Mouse (Mus musculus) thymus, adult 2 months (tissue): Measurements from ENCODE around the gene Itgb7. TPM values are rescaled to one million over a fixed set of nuclear protein-coding genes. Genes with fewer than 3 reads are reported as not detected.

Experiments used
- DNase-seq: peaks from one replicate; pipeline ENCODE4 v3.0.0; 2021
- H3K27ac ChIP-seq: fragments of 200-500 bp; 2 replicates; pipeline ENCODE4 v1.5.1; 2012; ENCODE audit warnings: low read length, control low read depth; ENCODE audit not compliant: control insufficient read depth, insufficient read depth
- H3K27me3 ChIP-seq: fragments of 200-500 bp; 2 replicates; pipeline ENCODE4 v1.6.1; 2012; ENCODE audit warnings: mild to moderate bottlenecking, low read length, moderate library complexity, mixed read lengths; ENCODE audit not compliant: control insufficient read depth, insufficient read depth
- H3K36me3 ChIP-seq: fragments of 200-500 bp; 2 replicates; pipeline ENCODE4 v1.6.1; 2012; ENCODE audit warnings: mild to moderate bottlenecking, low read length, moderate library complexity; ENCODE audit not compliant: control insufficient read depth, insufficient read depth
- H3K4me1 ChIP-seq: fragments of 200-500 bp; replicated peaks from 2 replicates; pipeline ENCODE4 v1.6.1; 2012; ENCODE audit warnings: low read length; ENCODE audit not compliant: control insufficient read depth, insufficient read depth
- H3K4me3 ChIP-seq: fragments of 200-500 bp; 2 replicates; pipeline ENCODE4 v1.5.1; 2012; ENCODE audit warnings: mild to moderate bottlenecking, low read length, control low read depth, moderate library complexity; ENCODE audit not compliant: control insufficient read depth, insufficient read depth
- CTCF ChIP-seq: fragments of 200-500 bp; IDR thresholded peaks from 2 replicates; pipeline ENCODE4 v1.5.1; 2012; ENCODE audit warnings: mild to moderate bottlenecking, control low read depth, low read length, moderate library complexity, borderline replicate concordance; ENCODE audit not compliant: control insufficient read depth, poor library complexity, insufficient read depth; ENCODE audit errors: extremely low read depth
- POLR2A ChIP-seq: fragments of 200-500 bp; IDR thresholded peaks from 2 replicates; pipeline ENCODE4 v1.6.1; 2012; ENCODE audit warnings: mild to moderate bottlenecking, low read length, control low read depth, moderate library complexity; ENCODE audit not compliant: control insufficient read depth, poor library complexity, insufficient read depth; ENCODE audit errors: extremely low read depth
- WGBS: fragments of 180-500 bp; shearing (Covaris S2); methylation state at CpG from one replicate; pipeline ENCODE4 v1.1.7; 2018; 5-methylcytosine and 5-hydroxymethylcytosine counted together
- polyA plus RNA-seq: library from polyadenylated mRNA; depleted of rRNA; stranded (reverse); fragments of >200 nt; gene quantifications from 2 replicates; pipeline ENCODE4 v1.2.3, GENCODE M21; 2012; rRNA removed

Gene Itgb7
- polyA plus RNA-seq: 72.6 and 82.8 TPM in 2 replicates

DNA sequence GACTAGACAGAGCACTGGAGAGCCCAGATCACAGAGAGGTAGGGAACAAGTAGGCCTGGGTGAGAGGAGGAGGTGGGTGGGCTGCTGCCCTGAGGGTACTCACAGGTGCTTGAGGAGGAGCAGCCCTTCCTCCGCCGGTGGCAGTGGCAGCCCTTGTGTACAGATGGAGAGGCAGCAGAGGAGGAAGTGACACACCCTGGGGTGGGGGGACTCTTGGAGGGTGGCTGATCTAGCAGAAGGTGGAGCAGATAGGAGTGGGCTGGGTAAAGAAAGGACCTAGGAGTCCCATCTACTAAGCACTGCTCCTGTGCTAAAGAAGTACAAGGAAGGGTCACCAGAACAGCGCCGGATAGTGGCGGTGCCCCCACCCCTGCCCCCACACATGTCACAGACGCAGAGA is at the start of gene Itgb7:
Gene Itgb7, minus strand, starts transcription at position 197 of the 400 bp plus-strand sequence.
- peak; percentile 84 for DNase-seq
- TF ChIP-seq POLR2A (peak; percentile 44; the same call in 1 of the 2 replicates), CTCF (no peak)
- Histone ChIP-seq H3K4me1 (peaks cover 47% of the 10 kb centered on the region), H3K27ac (peak within 1 kb of the TSS; percentile 62), H3K36me3 (no peaks in the 10 kb centered on the region), H3K4me3 (peak within 1 kb of the TSS; percentile 37), H3K27me3 (no peaks in the 10 kb centered on the region)
- WGBS: 3% methylated on average over 6 of the region's 6 CpGs

DNA sequence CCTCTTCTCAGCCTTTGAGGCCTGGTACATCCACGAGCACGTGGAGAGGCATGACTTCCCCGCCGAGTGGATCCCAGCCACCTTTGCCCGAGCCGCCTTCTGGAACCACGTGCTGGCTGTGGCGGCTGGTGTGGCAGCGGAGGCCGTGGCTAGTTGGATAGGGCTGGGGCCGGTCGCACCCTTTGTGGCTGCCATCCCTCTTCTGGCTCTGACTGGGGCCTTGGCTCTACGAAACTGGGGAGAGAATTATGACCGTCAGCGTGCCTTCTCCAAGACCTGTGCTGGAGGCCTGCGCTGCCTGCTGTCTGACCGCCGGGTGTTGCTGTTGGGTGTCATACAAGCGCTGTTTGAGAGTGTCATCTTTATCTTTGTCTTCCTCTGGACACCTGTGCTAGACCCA is 48.9 kb upstream of the Itgb7 start:
- no peak overlapping the region for H3K4me3 ChIP-seq
- TF ChIP-seq POLR2A (no peak), CTCF (no peak)
- H3K4me1 ChIP-seq: peaks cover 14% of the 10 kb centered on the region
- no peak for DNase-seq
- WGBS: 98% methylated on average over 19 of the region's 19 CpGs
- H3K27me3 ChIP-seq: no peaks in the 10 kb centered on the region
- H3K36me3 ChIP-seq: 0 out of 2 replicates have a peak, but pooled peaks cover 5% of the 10 kb centered on the region
- H3K27ac ChIP-seq: no peak overlapping the region

DNA sequence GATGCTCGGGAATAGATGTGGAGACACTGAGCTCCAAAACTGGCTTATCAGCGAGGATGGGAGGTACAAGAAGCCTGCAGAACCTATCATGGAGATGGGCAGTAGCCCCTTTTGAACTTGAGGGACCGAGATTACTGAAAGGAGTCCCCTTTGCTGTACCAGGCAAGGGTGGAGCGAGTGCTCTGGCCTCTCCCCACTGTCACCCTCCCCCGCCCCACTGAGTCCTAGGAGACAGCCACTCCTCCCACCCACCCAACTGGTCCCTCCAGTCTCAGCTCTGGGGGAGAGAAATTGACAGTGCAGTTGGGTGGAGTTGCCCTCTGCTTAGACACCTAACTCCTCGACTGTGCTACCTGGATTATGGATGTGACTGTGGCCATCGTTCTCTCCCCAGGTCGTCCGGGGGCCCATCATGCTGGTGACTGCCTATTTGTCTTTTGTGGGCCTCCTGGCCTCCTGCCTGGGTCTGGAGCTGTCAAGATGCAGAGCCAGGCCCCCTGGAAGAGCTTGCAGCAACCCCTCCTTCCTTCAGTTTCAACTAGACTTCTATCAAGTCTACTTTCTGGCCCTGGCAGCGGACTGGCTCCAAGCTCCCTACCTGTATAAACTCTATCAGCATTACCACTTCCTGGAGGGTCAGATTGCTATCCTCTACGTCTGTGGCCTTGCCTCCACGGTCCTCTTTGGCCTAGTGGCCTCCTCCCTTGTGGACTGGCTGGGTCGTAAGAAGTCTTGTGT is 48.2 kb upstream of the Itgb7 start:
- TF ChIP-seq CTCF (no peak), POLR2A (no peak)
- Histone ChIP-seq H3K27me3 (no peaks in the 10 kb centered on the region), H3K4me1 (peaks cover 14% of the 10 kb centered on the region), H3K36me3 (0 out of 2 replicates have a peak, but pooled peaks cover 5% of the 10 kb centered on the region), H3K27ac (no peak overlapping the region), H3K4me3 (peak overlapping the region; percentile 88)
- DNase-seq: no peak
- WGBS: 24% methylated on average over 13 of the region's 13 CpGs

DNA sequence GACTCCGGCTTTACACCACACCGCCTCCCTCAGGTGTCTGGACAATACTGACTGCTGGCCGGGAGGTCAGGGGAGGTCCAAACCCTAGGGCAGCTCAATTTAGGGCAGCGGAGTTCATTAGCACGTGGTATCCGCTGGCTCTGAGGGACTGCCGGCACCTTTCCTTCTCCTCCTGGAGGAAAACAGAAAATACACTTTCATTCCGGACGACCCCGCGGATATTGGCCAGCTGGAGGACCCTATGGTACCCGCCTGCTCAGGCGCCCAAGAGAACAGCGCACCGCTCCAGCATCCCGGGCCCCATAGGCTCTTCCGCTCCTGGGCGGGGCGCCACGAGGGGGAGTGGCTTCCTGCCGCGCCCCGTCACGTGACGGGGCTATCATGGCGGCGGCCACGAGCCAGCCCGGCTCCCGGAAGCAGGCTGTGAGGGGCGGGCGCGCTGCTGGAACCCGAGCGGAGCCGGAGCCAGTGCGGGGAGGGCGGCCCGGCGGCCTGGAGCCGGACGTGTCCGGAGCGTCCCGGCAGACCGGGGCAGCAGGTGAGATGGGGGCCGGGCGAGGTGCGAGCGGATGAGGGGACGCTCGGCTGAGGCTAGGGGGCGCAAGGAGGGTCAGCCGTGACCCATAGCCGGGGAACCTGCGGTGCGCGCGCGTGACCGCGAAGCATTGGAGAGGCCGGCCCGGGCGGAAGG is 47.5 kb upstream of the Itgb7 start, which contains the start of gene Mfsd5:
Gene Mfsd5, plus strand, starts transcription at position 363 of the 691 bp plus-strand sequence.
- Histone ChIP-seq H3K27ac (no peak within 1 kb of the TSS), H3K4me1 (peaks cover 14% of the 10 kb centered on the region), H3K27me3 (no peaks in the 10 kb centered on the region), H3K4me3 (peak within 1 kb of the TSS; percentile 88), H3K36me3 (0 out of 2 replicates have a peak, but pooled peaks cover 5% of the 10 kb centered on the region)
- TF ChIP-seq CTCF (peak; percentile 50; the same call in 1 of the 2 replicates), POLR2A (peak; percentile 84)
- DNase-seq: peak; percentile 83
- under 1% methylated on average over 65 of the region's 65 CpGs for WGBS

DNA sequence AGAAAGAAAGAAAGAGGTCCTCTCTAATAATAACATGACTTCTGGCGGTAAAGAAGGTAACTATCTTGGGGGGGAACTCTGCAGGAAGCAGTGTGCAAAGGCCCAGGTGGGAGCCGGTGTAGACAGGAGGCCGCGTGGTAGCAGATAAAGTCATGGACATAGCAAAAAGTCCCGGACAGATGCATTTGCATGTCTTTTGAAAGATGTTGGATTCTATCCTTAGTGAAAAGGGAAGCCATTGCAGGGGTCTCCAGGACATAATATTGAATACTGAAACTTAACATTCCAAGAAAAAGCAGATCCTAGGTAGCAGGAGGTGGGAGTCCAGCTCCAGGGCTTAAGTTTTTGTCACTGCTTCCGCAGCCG is 47.0 kb upstream of the Itgb7 start:
- Histone ChIP-seq H3K36me3 (0 out of 2 replicates have a peak, but pooled peaks cover 5% of the 10 kb centered on the region), H3K4me1 (peaks cover 14% of the 10 kb centered on the region), H3K27ac (no peak overlapping the region), H3K4me3 (peak overlapping the region; percentile 52), H3K27me3 (no peaks in the 10 kb centered on the region)
- WGBS: 36% methylated on average over 7 of the region's 7 CpGs
- DNase-seq: peak; percentile 16
- TF ChIP-seq CTCF (no peak), POLR2A (no peak)

DNA sequence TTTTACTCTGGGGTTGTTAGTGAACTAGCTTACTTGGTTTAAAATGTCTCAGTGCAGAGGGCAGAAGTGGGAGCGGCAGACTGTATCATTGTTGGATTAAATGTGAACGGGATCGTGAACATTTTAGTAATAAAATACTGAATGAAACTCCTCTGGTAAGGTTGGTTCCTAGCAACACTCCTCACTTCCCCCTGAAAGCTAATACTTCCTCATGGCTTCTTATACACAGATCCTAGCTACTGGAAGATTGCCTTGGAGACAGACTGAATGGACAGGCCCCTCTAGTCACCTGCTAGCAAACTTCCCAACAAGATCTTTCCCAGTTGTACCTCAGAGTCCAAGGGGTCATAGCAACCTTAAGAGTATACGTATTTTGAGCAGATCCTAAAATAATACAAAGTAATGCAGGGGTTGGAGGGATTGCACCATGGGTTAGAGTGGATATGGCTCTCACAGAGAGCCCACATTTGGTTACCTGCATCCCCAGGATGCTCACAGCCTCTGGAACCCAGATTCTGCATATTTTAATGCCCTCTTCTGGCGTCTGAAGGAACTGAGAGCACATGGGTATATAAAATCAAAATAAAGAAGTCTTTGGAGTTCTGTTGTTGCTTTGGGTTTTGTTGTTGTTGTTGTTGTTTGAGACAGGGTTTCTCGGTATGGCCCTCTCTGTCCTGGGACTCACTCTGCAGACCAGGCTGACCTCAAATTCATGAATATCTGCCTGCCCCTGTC is 42.4 kb upstream of the Itgb7 start:
- TF ChIP-seq POLR2A (no peak), CTCF (no peak)
- H3K4me1 ChIP-seq: peaks cover 5% of the 10 kb centered on the region
- H3K36me3 ChIP-seq: no peaks in the 10 kb centered on the region
- WGBS: 80% methylated on average over 6 of the region's 6 CpGs
- H3K27me3 ChIP-seq: no peaks in the 10 kb centered on the region
- DNase-seq: no peak
- H3K4me3 ChIP-seq: no peak overlapping the region
- H3K27ac ChIP-seq: no peak overlapping the region
